Mouse (Mus musculus) heart, embryonic 13.5 days (tissue): ENCODE data around the gene Pla2g3. TPM values are rescaled to one million over a fixed set of nuclear protein-coding genes. Genes with fewer than 3 reads are reported as not detected.

Experiments
- ATAC-seq: fragments of 200-750 bp; cut with Nextera tagmentation; 2 replicates; pipeline ENCODE4 v1.8.0; 2017; ENCODE audit warnings: moderate TSS enrichment; ENCODE audit not compliant: insufficient number of reproducible peaks, low FRiP score, low TSS enrichment; ENCODE audit errors: extremely low read depth
- H3K27ac ChIP-seq: fragments of 300-500 bp; sonication (generic); replicated peaks from 2 replicates; pipeline ENCODE4 v1.5.1; 2015; ENCODE audit warnings: moderate library complexity, mild to moderate bottlenecking, inconsistent platforms
- H3K27me3 ChIP-seq: fragments of 300-500 bp; sonication (generic); replicated peaks from 2 replicates; pipeline ENCODE4 v1.6.1; 2015; ENCODE audit warnings: mild to moderate bottlenecking, inconsistent platforms
- H3K36me3 ChIP-seq: fragments of 300-500 bp; sonication (generic); 2 replicates; pipeline ENCODE4 v1.6.1; 2015; ENCODE audit warnings: mild to moderate bottlenecking, inconsistent platforms
- H3K4me1 ChIP-seq: fragments of 300-500 bp; sonication (generic); 2 replicates; pipeline ENCODE4 v1.6.1; 2015; ENCODE audit warnings: inconsistent platforms
- H3K4me2 ChIP-seq: fragments of 300-500 bp; sonication (generic); 2 replicates; pipeline ENCODE4 v1.6.1; 2015; ENCODE audit warnings: inconsistent platforms, mild to moderate bottlenecking, moderate library complexity
- H3K4me3 ChIP-seq: fragments of 300-500 bp; sonication (generic); 2 replicates; pipeline ENCODE4 v1.5.1; 2015; ENCODE audit warnings: moderate library complexity, mild to moderate bottlenecking, inconsistent platforms
- H3K9ac ChIP-seq: fragments of 300-500 bp; sonication (generic); 2 replicates; pipeline ENCODE4 v1.6.1; 2015; ENCODE audit warnings: inconsistent platforms, mild to moderate bottlenecking, moderate library complexity
- H3K9me3 ChIP-seq: fragments of 300-500 bp; sonication (generic); 2 replicates; pipeline ENCODE4 v1.6.1; 2016; ENCODE audit warnings: inconsistent platforms
- WGBS: fragments of 180-500 bp; shearing (Covaris S2); methylation state at CpG from one replicate; pipeline ENCODE4 v1.1.7; 2015; ENCODE audit warnings: mixed read lengths; 5-methylcytosine and 5-hydroxymethylcytosine counted together
- polyA plus RNA-seq: library from polyadenylated mRNA; unstranded; fragments of >200 nt; fragmentation: Nextera tagmentation; extraction: Ambion mirVana; gene quantifications from 2 replicates; pipeline ENCODE4 v1.2.1, GENCODE M21; 2015

The Pla2g3 gene
- polyA plus RNA-seq, 1 experiment from 2014 or later: 0.16 TPM

DNA sequence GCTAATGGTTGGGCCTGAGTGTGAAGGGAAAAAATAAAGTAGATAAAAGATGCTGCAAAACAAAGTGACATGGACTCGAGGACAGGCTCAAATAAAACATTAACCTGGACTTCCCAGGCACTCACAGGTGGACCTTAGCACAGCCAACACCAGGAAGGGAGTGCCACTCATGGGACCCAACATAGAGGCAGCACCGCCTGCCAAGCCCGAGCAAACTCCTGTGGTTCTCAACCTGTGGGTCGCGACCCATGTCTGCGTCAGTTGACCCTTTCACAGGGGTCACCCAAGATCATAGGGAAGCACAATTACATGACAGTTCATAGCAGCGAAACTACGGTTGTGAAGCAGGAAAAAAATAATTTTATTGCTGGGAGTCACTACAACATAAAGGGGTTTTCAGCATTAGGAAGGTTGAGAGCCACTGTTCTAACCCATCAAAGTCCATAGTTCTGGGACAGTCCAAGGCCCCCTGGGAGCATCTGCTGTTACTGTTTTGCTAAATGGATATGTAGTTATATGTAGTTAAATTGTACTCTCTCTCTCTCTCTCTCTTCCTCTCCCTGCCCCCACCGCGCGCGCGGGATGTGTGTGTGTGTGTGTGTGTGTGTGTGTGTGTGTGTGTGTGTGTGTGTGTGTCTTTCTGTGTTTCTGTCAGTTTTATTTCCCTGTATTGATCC is 29.5 kb upstream of the Pla2g3 start:
- no peaks in the 10 kb centered on the region for H3K27me3 ChIP-seq
- no peak for ATAC-seq
- no peak overlapping the region for H3K4me3 ChIP-seq
- peaks cover 32% of the 10 kb centered on the region for H3K36me3 ChIP-seq
- 71% methylated on average over 8 of the region's 13 CpGs for WGBS
- no peak overlapping the region for H3K4me2 ChIP-seq
- H3K4me1 ChIP-seq: peaks cover 5% of the 10 kb centered on the region
- H3K27ac ChIP-seq: no peak overlapping the region
- H3K9me3 ChIP-seq: no peaks in the 10 kb centered on the region
- no peak overlapping the region for H3K9ac ChIP-seq

GRCm38 (mm10) chr11:3459105-3459468 is 29.0 kb upstream of the Pla2g3 start:
- Histone ChIP-seq H3K9ac (no peak overlapping the region), H3K4me3 (no peak overlapping the region), H3K4me1 (no peaks in the 10 kb centered on the region), H3K27ac (no peak overlapping the region), H3K36me3 (peaks cover 28% of the 10 kb centered on the region), H3K9me3 (no peaks in the 10 kb centered on the region), H3K4me2 (no peak overlapping the region), H3K27me3 (no peaks in the 10 kb centered on the region)
- WGBS: 66% methylated on average over 2 of the region's 2 CpGs
- ATAC-seq: no peak

DNA sequence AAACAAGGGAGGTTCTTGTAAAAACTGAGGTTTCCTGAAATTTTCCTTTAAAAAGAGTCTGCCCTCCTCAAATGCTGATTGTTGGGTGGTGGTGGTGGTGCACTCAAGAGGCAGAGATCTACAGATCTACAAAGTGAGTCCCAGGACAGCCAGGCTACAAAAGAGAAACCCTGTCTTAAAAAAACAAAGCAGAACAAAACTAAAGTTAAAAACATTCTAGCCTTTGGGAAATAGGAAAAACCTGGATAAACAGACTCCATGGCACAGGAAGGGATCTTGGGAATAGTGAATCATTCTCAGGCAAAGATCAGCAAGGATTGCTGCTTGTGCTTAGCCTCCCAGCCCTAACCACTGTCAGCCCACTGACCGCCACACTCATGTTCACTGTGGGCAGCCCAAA is 25.2 kb upstream of the Pla2g3 start:
- Histone ChIP-seq H3K9me3 (no peaks in the 10 kb centered on the region), H3K4me2 (no peak overlapping the region), H3K9ac (no peak overlapping the region), H3K27me3 (no peaks in the 10 kb centered on the region), H3K36me3 (no peaks in the 10 kb centered on the region), H3K4me1 (no peaks in the 10 kb centered on the region), H3K4me3 (no peak overlapping the region), H3K27ac (no peak overlapping the region)
- ATAC-seq: no peak
- WGBS: 88% methylated on average over 1 of the region's 1 CpGs

- Histone ChIP-seq H3K27me3 (peaks cover 3% of the 10 kb centered on the region; the same call in 1 of the 2 replicates), H3K4me1 (no peaks in the 10 kb centered on the region), H3K4me2 (no peak overlapping the region), H3K9ac (no peak overlapping the region), H3K27ac (no peak overlapping the region), H3K4me3 (no peak overlapping the region), H3K36me3 (no peaks in the 10 kb centered on the region), H3K9me3 (no peaks in the 10 kb centered on the region)
- 26% methylated on average over 11 of the region's 11 CpGs for WGBS
- ATAC-seq: no peak
These were observed 16.6 kb upstream of the Pla2g3 start for GRCm38 (mm10) chr11:3471448-3471850.

- no peak for ATAC-seq
- H3K36me3 ChIP-seq: no peaks in the 10 kb centered on the region
- H3K4me2 ChIP-seq: no peak overlapping the region
- H3K9ac ChIP-seq: no peak overlapping the region
- no peak overlapping the region for H3K4me3 ChIP-seq
- H3K27ac ChIP-seq: no peak overlapping the region
- 10% methylated on average over 1 of the region's 1 CpGs for WGBS
- H3K27me3 ChIP-seq: peaks cover 3% of the 10 kb centered on the region; the same call in 1 of the 2 replicates
- no peaks in the 10 kb centered on the region for H3K9me3 ChIP-seq
- H3K4me1 ChIP-seq: no peaks in the 10 kb centered on the region
These were observed 15.6 kb upstream of the Pla2g3 start for GRCm38 (mm10) chr11:3472484-3472883.

DNA sequence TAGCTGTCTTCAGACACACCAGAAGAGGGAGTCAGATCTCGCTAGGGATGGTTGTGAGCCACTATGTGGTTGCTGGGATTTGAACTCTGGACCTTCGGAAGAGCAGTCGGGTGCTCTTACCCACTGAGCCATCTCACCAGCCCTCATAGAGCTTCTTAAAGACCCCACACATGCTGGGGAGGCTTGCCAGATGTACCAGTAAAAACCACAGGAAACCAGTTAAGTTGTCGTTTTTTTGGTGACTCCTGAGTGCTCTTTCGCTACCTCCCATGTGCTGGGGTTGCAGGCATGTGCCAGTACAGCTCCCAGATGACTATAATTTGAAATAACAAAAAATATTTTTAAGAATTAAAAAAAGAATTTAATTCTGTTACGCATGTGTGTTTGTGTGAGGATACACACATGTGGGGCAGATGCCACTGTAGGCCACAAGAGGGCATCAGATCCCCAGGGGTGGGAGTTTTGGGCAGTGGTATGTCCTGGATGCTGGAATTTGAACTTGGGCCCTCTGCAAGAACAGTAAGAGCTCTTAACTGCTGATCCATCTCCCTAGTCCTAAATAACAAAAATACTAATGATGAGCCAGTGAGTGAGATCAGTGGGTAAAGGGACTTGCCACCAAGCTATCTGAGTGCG is 13.5 kb upstream of the Pla2g3 start:
- peaks cover 3% of the 10 kb centered on the region; the same call in 1 of the 2 replicates for H3K27me3 ChIP-seq
- 82% methylated on average over 7 of the region's 7 CpGs for WGBS
- no peak for ATAC-seq
- no peak overlapping the region for H3K27ac ChIP-seq
- no peaks in the 10 kb centered on the region for H3K9me3 ChIP-seq
- no peaks in the 10 kb centered on the region for H3K36me3 ChIP-seq
- no peak overlapping the region for H3K9ac ChIP-seq
- no peak overlapping the region for H3K4me3 ChIP-seq
- H3K4me2 ChIP-seq: no peak overlapping the region
- no peaks in the 10 kb centered on the region for H3K4me1 ChIP-seq

GRCm38 (mm10) chr11:3475489-3475888 is 12.6 kb upstream of the Pla2g3 start:
- Histone ChIP-seq H3K36me3 (no peaks in the 10 kb centered on the region), H3K9me3 (no peaks in the 10 kb centered on the region), H3K27ac (no peak overlapping the region), H3K4me2 (no peak overlapping the region), H3K27me3 (peaks cover 3% of the 10 kb centered on the region; the same call in 1 of the 2 replicates), H3K4me3 (no peak overlapping the region), H3K4me1 (no peaks in the 10 kb centered on the region), H3K9ac (no peak overlapping the region)
- ATAC-seq: no peak

- H3K36me3 ChIP-seq: no peaks in the 10 kb centered on the region
- no peaks in the 10 kb centered on the region for H3K9me3 ChIP-seq
- peaks cover 7% of the 10 kb centered on the region; the same call in 1 of the 2 replicates for H3K27me3 ChIP-seq
- no peak overlapping the region for H3K9ac ChIP-seq
- ATAC-seq: no peak
- WGBS: 62% methylated on average over 11 of the region's 11 CpGs
- H3K4me3 ChIP-seq: no peak overlapping the region
- H3K4me2 ChIP-seq: no peak overlapping the region
- H3K4me1 ChIP-seq: 0 out of 2 replicates have a peak, but pooled peaks cover 15% of the 10 kb centered on the region
- H3K27ac ChIP-seq: no peak overlapping the region
These were observed 4.0 kb upstream of the Pla2g3 start for GRCm38 (mm10) chr11:3483980-3484642.

- Histone ChIP-seq H3K27me3 (peaks cover 7% of the 10 kb centered on the region; the same call in 1 of the 2 replicates), H3K27ac (no peak overlapping the region), H3K9me3 (no peaks in the 10 kb centered on the region), H3K36me3 (no peaks in the 10 kb centered on the region), H3K4me2 (no peak overlapping the region), H3K4me3 (no peak overlapping the region), H3K4me1 (0 out of 2 replicates have a peak, but pooled peaks cover 15% of the 10 kb centered on the region), H3K9ac (no peak overlapping the region)
- ATAC-seq: no peak
- 59% methylated on average over 7 of the region's 7 CpGs for WGBS
These were observed 1.7 kb upstream of the Pla2g3 start for GRCm38 (mm10) chr11:3486349-3486748.

- Histone ChIP-seq H3K27me3 (peaks cover 7% of the 10 kb centered on the region; the same call in 1 of the 2 replicates), H3K4me3 (no peak overlapping the region), H3K27ac (no peak overlapping the region), H3K4me2 (no peak overlapping the region), H3K4me1 (peaks cover 18% of the 10 kb centered on the region; the same call in 1 of the 2 replicates), H3K9me3 (no peaks in the 10 kb centered on the region), H3K36me3 (no peaks in the 10 kb centered on the region), H3K9ac (no peak overlapping the region)
- 42% methylated on average over 5 of the region's 5 CpGs for WGBS
- ATAC-seq: no peak
These were observed 952 bp downstream of the Pla2g3 start for GRCm38 (mm10) chr11:3489036-3489435.

DNA sequence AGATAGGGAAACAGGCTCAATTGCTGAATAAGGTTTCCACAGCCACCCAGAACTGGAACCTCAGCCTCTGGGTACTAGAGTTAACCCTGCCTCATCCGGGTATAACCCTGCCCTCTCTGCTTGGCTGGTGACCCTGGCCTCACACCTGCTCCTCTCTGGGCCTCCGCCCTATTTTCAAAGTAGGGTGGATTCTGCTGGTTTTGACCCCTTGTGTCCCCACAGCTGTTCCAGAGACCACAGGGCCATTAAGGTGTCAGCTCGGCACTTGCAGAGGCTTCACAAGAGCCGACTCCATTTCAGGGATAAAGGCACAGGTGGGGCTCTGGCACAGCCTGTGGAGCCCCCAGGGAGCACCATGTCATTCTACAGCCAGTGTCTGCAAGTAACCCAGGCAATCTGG is 4.7 kb downstream of the Pla2g3 start:
- H3K4me3 ChIP-seq: no peak overlapping the region
- ATAC-seq: no peak
- H3K27ac ChIP-seq: no peak overlapping the region
- 68% methylated on average over 4 of the region's 4 CpGs for WGBS
- H3K9ac ChIP-seq: peak overlapping the region; percentile 19; the same call in 1 of the 2 replicates
- no peaks in the 10 kb centered on the region for H3K27me3 ChIP-seq
- H3K36me3 ChIP-seq: no peaks in the 10 kb centered on the region
- no peaks in the 10 kb centered on the region for H3K9me3 ChIP-seq
- peaks cover 14% of the 10 kb centered on the region; the same call in 1 of the 2 replicates for H3K4me1 ChIP-seq
- H3K4me2 ChIP-seq: no peak overlapping the region
